Mouse (Mus musculus): ENCODE measurements around the gene Gm9887. TPM values are rescaled to one million over a fixed set of nuclear protein-coding genes. Genes with fewer than 3 reads are reported as not detected.

Gene Gm9887
- polyA plus RNA-seq, 1 experiment from 2014 or later = 2.0 TPM

DNA sequence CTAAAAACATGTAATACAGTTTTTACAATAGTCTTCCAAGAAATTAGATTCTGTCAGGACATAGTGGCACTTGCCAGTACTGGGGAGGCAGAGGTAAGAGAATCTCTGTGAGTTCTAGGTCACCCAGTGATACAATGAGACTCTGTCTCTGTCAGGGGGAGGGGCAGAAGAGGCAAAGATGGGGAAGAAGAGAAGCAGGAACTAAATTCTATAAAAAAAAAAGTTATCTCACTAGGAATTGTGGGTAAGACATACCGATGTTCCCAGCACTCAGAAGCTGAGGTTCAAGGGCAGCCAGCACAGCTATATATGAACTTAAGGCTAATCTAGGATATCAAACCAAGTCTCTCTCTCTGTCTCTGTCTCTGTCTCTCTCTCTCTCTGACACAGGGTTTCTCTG is 40.1 kb downstream of the Gm9887 start:
- H3K27me3 ChIP-seq (replicated peaks) = no peaks in the 10 kb centered on the region
- 96% methylated on average over 1 of the region's 1 CpGs for WGBS
- H3K36me3 ChIP-seq = peaks cover 50% of the 10 kb centered on the region
- no peak overlapping the region for H3K4me2 ChIP-seq (replicated peaks)
- no peaks in the 10 kb centered on the region for H3K9me3 ChIP-seq
- H3K27ac ChIP-seq = no peak overlapping the region
- no peaks in the 10 kb centered on the region for H3K4me1 ChIP-seq
- H3K4me3 ChIP-seq = no peak overlapping the region
- no peak for ATAC-seq (ENCODE audit: low FRiP score, low read depth)
- H3K9ac ChIP-seq = no peak overlapping the region

DNA sequence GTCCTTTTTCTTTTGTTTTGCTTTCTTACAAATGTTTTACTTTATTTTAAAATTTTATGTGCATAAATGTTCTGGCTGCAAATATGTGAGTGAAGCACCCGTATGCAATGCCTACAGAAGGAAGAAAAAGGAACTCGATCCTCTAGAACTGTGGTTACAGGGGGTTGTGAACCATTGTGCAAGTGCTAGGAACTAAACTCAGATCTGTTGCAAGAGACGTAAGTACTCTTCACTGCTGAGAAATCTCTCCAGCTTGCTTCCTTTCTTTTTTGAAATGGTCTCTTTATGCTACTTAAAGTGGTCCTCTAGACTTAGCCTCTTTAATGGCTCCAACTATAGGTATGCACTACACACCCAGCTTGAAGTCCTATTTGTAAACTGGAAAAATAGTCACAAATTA is 41.1 kb downstream of the Gm9887 start:
- no peak for ATAC-seq (ENCODE audit: low FRiP score, low read depth)
- Histone ChIP-seq H3K27ac (no peak overlapping the region), H3K4me1 (no peaks in the 10 kb centered on the region), H3K9me3 (no peaks in the 10 kb centered on the region), H3K36me3 (peaks cover 45% of the 10 kb centered on the region), H3K27me3 (replicated peaks) (no peaks in the 10 kb centered on the region), H3K4me3 (no peak overlapping the region), H3K4me2 (replicated peaks) (no peak overlapping the region), H3K9ac (no peak overlapping the region)
- 90% methylated on average over 3 of the region's 3 CpGs for WGBS

Small RNA genes lying within 50 kb of the gene (microRNA-seq; reads per million reads assigned to microRNA genes)
- gene Gm47299 (not detected), gene Gm47305 (not detected)

Other genes with a start within 250 kb of the Gm9887 start
- 1,233 and 1,267 TPM in 2 replicates for gene Rps29, start 213.3 kb downstream of the Gm9887 start, polyA plus RNA-seq (2016; fragmentation: Nextera tagmentation; extraction: Ambion mirVana)
- 13.8 and 17.4 TPM in 2 replicates for gene Lrr1, start 203.6 kb downstream of the Gm9887 start, polyA plus RNA-seq (2016; fragmentation: Nextera tagmentation; extraction: Ambion mirVana)
- 443 and 444 TPM in 2 replicates for gene Rpl36al, start 188.4 kb downstream of the Gm9887 start, polyA plus RNA-seq (2016; fragmentation: Nextera tagmentation; extraction: Ambion mirVana)
- gene Mgat2, start 188.3 kb downstream of the Gm9887 start, polyA plus RNA-seq (2016; fragmentation: Nextera tagmentation; extraction: Ambion mirVana) = 50.7 and 51.2 TPM in 2 replicates
- gene Gm49383, start 175.4 kb downstream of the Gm9887 start, polyA plus RNA-seq (2016; fragmentation: Nextera tagmentation; extraction: Ambion mirVana) = 26.6 and 27.6 TPM in 2 replicates
- 11.7 and 12.1 TPM in 2 replicates for gene Dnaaf2, start 174.0 kb downstream of the Gm9887 start, polyA plus RNA-seq (2016; fragmentation: Nextera tagmentation; extraction: Ambion mirVana)
- gene Gm49384, start 168.2 kb downstream of the Gm9887 start, polyA plus RNA-seq (2016; fragmentation: Nextera tagmentation; extraction: Ambion mirVana) = 21.0 and 22.7 TPM in 2 replicates
- gene Pole2, start 144.3 kb downstream of the Gm9887 start, polyA plus RNA-seq (2016; fragmentation: Nextera tagmentation; extraction: Ambion mirVana) = 14.0 and 15.6 TPM in 2 replicates
- gene Klhdc1, start 131.3 kb downstream of the Gm9887 start, polyA plus RNA-seq (2016; fragmentation: Nextera tagmentation; extraction: Ambion mirVana) = 5.7 TPM in 2 replicates
- gene Klhdc2, start 75.8 kb downstream of the Gm9887 start, polyA plus RNA-seq (2016; fragmentation: Nextera tagmentation; extraction: Ambion mirVana) = 286 TPM in 2 replicates
- gene Nemf, start 15.3 kb downstream of the Gm9887 start, polyA plus RNA-seq (2016; fragmentation: Nextera tagmentation; extraction: Ambion mirVana) = 89.2 and 96.3 TPM in 2 replicates
- gene Arf6, start 308 bp downstream of the Gm9887 start, polyA plus RNA-seq (2016; fragmentation: Nextera tagmentation; extraction: Ambion mirVana) = 57.6 and 60.3 TPM in 2 replicates
- gene Vcpkmt, start 210.6 kb upstream of the Gm9887 start, polyA plus RNA-seq (2016; fragmentation: Nextera tagmentation; extraction: Ambion mirVana) = 19.9 and 22.7 TPM in 2 replicates

All from neural tube, embryonic 12.5 days (tissue).